Mouse (Mus musculus) mouse embryonic stem cell (cell line): ENCODE measurements around the gene Net1.
"Not testable (repeated sequence)": the region's sequence is repeated elsewhere in the genome, so short reads cannot be mapped to it uniquely, and the experiment has no call there.

ENCODE experiments used
- in situ Hi-C, 2 experiments: fragments of 300-500 bp; cut with MboI; formaldehyde crosslinking; loops; 1 replicate in 1 of 2; 3 replicates in 1 of 2; pipeline ENCODE4 v1.14.3; 2019 to 2020; ENCODE audit warnings: low sequenced_read_pairs in 2 of 2, low pct_unique_long_range_greater_than_20kb in 1 of 2, mixed read lengths in 1 of 2; ENCODE audit not compliant: unreplicated experiment in 1 of 2

The Net1 gene

GRCm38 (mm10) chr13:3854856-3855255, 63.2 kb downstream of the Net1 start:
- in situ Hi-C loops: no loop called here

GRCm38 (mm10) chr13:3853648-3854333, 64.2 kb downstream of the Net1 start, which contains the start of gene Calm5:
Gene Calm5, plus strand, starts transcription at chr13:3854173.
- in situ Hi-C loops: not testable (repeated sequence)

DNA sequence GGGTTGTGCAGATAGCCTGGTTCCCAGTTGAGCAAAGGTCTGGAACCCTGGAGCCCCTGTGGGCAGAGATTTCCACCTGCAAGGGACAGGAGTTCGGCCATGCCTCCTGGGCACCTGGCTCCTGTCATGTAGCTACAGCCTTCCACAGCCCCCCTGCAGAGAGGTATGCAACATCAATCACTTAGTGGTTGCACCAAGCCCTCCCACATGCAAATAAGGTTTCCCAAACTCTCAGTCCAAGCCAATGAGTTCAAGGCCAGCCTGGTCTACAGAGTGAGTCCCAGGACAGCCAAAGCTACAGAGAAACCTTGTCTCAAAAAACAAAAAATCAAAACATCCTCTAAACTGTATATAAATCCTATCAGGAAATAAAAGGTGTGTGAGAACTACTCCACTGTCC, 67.7 kb downstream of the Net1 start:
- in situ Hi-C loops: no loop called here

GRCm38 (mm10) chr13:3840662-3841061, 77.4 kb downstream of the Net1 start:
- in situ Hi-C loops: not testable (repeated sequence)

DNA sequence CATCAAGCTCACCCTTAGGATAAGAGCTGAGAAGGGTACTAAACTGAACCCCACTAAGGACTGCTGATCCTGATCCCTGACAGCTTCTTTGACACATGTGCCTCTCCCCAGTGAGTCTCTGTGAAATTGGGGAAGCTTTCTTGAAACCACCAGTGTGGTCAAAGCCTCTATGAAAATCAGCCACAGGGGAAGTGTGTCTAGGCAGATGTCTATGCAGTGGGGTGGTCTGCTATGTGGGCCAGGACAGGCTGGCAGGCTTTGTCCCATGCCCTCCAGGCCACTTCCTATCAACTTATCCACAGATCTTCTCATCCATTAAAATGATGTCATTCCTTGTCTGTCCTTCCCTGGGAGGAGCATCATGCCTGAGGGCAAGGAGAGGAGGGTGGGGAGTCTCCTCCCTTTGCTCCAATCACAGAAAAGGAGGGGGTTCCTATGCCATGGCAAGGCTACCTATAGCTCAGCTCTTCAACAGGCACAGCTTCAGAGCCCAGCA, 80.7 kb downstream of the Net1 start, which contains the start of gene Calm4:
Gene Calm4 (plus strand): TSS at position 446 of the 496 bp plus-strand sequence.
- in situ Hi-C loops: not testable (repeated sequence)

DNA sequence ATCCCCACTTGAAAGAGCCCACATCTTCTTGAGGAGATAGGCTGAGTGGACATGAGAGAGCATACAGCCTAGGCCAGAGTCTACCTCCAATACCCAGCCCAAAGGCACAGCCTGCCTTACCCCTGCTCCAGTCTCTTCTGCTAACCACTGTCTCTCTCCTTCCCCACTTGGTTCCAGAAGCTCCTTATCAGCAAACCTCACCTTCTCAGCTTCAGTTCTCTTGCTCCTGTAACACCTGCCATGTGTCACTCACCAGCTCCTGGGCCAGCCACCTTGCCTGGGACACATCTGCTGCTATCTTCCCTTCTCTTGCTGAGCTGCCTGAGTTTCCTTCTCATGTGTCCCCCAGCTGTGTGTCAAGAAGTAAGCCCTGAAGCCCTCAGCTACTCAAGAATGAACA, 84.4 kb downstream of the Net1 start:
- in situ Hi-C loops: not testable (repeated sequence)

- in situ Hi-C loops: no loop called here
Observed at GRCm38 (mm10) chr13:3832450-3832849, 85.6 kb downstream of the Net1 start.
